23 mouse cellular contexts compared by ENCODE assay signal in genomic region chr9:21653253-21653652, GRCm38 (mm10).
"Had no signal": no experiment of that assay in that cellular context is flagged by ENCODE, and none has a peak within 500 bp of the region (broad histone marks: within the 10 kb centered on the region; RNA-seq: fewer than 3 reads in every experiment).

No protein-coding gene starts in this region.

- H3K9me3 ChIP-seq: limb, embryonic 10.5 days; limb, embryonic 13.5 days; liver, embryonic 12.5 days; liver, embryonic 15.5 days; lung, embryonic 15.5 days; midbrain, embryonic 12.5 days; midbrain, embryonic 15.5 days; neural tube, embryonic 12.5 days; neural tube, embryonic 15.5 days had no signal

- H3K27ac ChIP-seq: kidney, postnatal 0 days; layer of hippocampus, adult 2 months; limb, embryonic 10.5 days; limb, embryonic 13.5 days; liver, embryonic 12.5 days; liver, embryonic 15.5 days; lung, embryonic 15.5 days; midbrain, embryonic 12.5 days; midbrain, embryonic 15.5 days; neural tube, embryonic 12.5 days; neural tube, embryonic 15.5 days had no signal

- DNase-seq: kidney, adult 2 months; kidney, postnatal 25 days; layer of hippocampus, adult 9-11 months; liver; lung, adult 18-20 months; lung, postnatal 10 days; lung, postnatal 36 days; right cerebral cortex, adult 18-20 months; right cerebral cortex, postnatal 25 days; spleen, adult 18-20 months; thymus, adult 18-20 months had no signal

- H3K27me3 ChIP-seq: limb, embryonic 13.5 days; liver, embryonic 12.5 days; liver, embryonic 15.5 days; lung, embryonic 15.5 days; midbrain, embryonic 12.5 days; midbrain, embryonic 15.5 days; neural tube, embryonic 12.5 days; neural tube, embryonic 15.5 days had no signal

- H3K4me1 ChIP-seq: limb, embryonic 10.5 days; limb, embryonic 13.5 days; liver, embryonic 12.5 days; liver, embryonic 15.5 days; lung, embryonic 15.5 days; midbrain, embryonic 12.5 days; midbrain, embryonic 15.5 days; neural tube, embryonic 12.5 days; neural tube, embryonic 15.5 days had no signal

- H3K4me3 ChIP-seq: layer of hippocampus, adult 2 months; limb, embryonic 10.5 days; limb, embryonic 13.5 days; liver, embryonic 12.5 days; liver, embryonic 15.5 days; lung, embryonic 15.5 days; midbrain, embryonic 12.5 days; midbrain, embryonic 15.5 days; neural tube, embryonic 12.5 days; neural tube, embryonic 15.5 days had no signal

- ATAC-seq: intestine, postnatal 0 days; liver, embryonic 12.5 days; midbrain, embryonic 15.5 days had no signal

- H3K4me2 ChIP-seq: limb, embryonic 13.5 days; liver, embryonic 12.5 days; liver, embryonic 15.5 days; lung, embryonic 15.5 days; midbrain, embryonic 12.5 days; midbrain, embryonic 15.5 days; neural tube, embryonic 12.5 days; neural tube, embryonic 15.5 days had no signal

- H3K9ac ChIP-seq: limb, embryonic 13.5 days; liver, embryonic 12.5 days; liver, embryonic 15.5 days; lung, embryonic 15.5 days; midbrain, embryonic 12.5 days; midbrain, embryonic 15.5 days; neural tube, embryonic 12.5 days; neural tube, embryonic 15.5 days had no signal
